Mouse (Mus musculus): ENCODE data around the gene Serpine3. TPM values are rescaled to one million over a fixed set of nuclear protein-coding genes. Genes with fewer than 3 reads are reported as not detected.

Serpine3 gene
- polyA plus RNA-seq (2014; fragmentation: Illumina TruSeq; extraction: RNeasy Lipid Tissue Mini Kit (QIAGEN cat#74804); ENCODE audit: low read depth, low replicate concordance): not detected

GRCm38 (mm10) chr14:62663367-62663766, at the start of gene Serpine3:
Serpine3 (plus strand) TSS chr14:62663667.

Other genes with a start within 250 kb of the Serpine3 start
- not detected for gene Gucy1b2, start 207.4 kb upstream of the Serpine3 start, polyA plus RNA-seq (2014; fragmentation: Illumina TruSeq; extraction: RNeasy Lipid Tissue Mini Kit (QIAGEN cat#74804); ENCODE audit: low read depth, low replicate concordance)
- 2.3 TPM for gene Fam124a, start 107.9 kb upstream of the Serpine3 start, polyA plus RNA-seq (2014; fragmentation: Illumina TruSeq; extraction: RNeasy Lipid Tissue Mini Kit (QIAGEN cat#74804); ENCODE audit: low read depth, low replicate concordance)
- not detected for gene Gm4131, start 96.7 kb upstream of the Serpine3 start, polyA plus RNA-seq (2014; fragmentation: Illumina TruSeq; extraction: RNeasy Lipid Tissue Mini Kit (QIAGEN cat#74804); ENCODE audit: low read depth, low replicate concordance)
- 48.5 TPM for gene Ints6, start 97.5 kb downstream of the Serpine3 start, polyA plus RNA-seq (2014; fragmentation: Illumina TruSeq; extraction: RNeasy Lipid Tissue Mini Kit (QIAGEN cat#74804); ENCODE audit: low read depth, low replicate concordance)
- gene Wdfy2, start 174.0 kb downstream of the Serpine3 start, polyA plus RNA-seq (2014; fragmentation: Illumina TruSeq; extraction: RNeasy Lipid Tissue Mini Kit (QIAGEN cat#74804); ENCODE audit: low read depth, low replicate concordance): 11.7 TPM